Mouse (Mus musculus): ENCODE results near the gene Prex1.

Prex1 gene

DNA sequence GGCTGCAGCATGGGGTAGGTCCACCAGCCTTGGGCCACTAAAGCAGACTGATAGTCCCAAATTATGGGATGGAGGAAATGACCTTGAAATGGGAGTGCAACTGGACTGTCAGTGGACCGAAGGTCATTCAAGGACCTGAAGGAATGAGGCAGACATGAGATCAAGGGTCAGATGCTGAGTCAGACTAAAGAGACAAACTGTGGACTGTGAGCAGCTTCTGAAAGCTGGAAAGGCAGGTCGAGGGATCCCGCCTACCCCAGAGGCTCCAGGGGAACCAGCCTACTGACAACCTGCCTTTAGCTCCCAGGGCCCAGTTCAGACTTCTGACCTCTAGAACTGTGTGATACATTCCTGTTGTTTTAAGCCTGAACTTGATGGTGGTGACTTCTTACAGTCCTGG is 55.3 kb downstream of the Prex1 start:
- DNase-seq = no peak

DNA sequence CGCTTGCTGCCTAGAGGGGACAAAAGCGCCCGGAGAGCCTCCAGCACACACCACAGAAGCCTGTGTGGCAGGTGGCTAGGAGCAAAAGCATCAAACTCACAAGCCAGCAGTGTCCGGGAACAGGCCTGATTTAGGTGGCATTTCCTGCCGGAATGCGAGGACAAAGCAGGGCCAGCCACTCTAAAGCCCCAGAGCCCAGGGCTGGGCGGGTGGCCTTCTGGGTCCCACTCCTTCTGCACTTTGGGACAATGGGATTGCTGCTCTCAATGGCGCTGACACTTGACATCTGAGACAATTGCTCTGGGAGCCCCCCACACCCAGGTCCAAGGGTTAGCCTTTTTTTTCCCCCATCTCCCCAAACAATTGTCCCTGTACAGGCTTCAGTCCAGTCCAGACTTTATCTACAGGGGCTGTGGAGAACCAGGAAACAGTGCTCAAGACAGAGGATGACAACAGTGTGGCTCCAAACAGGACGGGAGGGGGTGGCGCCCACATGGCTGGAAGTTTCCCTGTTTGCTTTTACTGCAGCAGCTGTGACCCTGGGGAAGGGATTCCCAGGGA is 56.1 kb downstream of the Prex1 start:
- peak; percentile 40 for DNase-seq

DNA sequence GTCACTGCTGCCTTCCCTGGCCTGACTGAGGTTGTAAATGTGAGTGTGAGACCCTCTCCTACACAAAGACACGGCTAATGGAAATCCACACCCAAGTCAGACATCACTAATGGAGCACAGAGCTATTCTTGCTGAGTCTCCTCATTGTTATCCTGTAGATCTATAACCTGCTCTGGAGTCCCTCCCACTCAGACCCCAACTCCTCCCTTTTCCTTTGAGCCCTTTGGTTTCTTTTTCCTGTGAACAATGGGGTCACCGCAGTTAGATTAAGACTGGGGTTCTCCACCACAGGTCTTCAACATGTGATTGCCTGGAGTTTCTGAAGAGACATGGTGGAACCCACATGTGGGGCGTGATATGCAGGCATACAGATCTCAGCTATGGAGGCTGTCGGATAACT is 57.0 kb downstream of the Prex1 start:
- DNase-seq = no peak

DNA sequence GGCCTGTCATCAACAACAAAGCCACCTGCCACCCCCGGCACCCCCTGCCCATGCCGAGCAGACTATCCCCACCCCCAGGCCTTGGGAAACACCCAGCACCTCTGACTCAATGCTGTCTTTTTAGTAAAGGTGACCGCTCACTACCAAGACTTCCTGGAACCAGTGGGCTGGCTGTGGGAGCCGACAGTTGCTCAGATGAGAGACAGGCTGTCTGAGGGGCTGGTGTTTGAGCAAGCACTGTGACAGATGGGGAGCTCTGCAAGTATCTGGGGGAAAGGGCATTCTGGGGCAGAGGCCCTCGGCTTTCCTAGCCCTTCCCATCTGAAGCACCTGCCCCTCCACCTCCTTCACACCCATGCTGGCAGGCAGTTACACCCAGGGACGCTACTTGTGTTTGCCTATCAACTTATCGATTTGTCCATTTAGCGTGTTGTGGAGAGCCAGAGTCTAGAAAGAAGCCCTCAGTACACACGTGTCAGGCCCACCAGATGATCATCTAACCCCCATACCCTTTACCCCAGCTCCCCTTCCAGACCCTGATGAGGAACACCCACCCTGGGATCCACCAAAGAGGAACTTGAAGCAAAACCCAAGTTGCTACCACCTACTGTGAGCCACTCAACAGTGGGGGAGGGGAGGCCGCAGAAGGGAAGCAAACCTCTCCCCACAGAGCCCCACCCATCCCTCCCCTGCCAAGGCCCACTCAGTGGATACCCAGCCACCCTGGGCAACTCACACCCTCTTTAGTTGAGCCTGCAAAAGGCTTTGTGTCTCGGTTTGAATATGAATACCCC is 57.7 kb downstream of the Prex1 start:
- DNase-seq = peak; percentile 49

DNA sequence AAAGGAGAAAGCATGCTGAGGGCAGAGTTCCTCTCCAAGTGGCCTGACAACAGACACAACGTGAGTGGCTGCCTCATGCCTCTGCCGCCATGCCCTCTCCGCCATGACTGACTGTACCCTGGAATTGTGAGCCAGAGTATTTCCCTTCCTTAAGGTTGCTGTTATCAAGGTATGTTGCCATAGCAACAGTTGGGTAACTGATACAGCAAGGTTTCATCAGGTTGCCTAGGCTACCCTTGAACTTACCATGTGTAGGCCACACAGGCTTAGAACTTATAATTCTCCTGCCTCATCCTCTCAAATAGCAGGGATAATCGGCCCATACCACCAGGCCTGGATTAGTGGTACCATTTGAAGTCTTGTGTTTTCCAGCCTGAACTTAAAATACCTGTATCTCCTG is 58.3 kb downstream of the Prex1 start:
- DNase-seq = no peak

DNA sequence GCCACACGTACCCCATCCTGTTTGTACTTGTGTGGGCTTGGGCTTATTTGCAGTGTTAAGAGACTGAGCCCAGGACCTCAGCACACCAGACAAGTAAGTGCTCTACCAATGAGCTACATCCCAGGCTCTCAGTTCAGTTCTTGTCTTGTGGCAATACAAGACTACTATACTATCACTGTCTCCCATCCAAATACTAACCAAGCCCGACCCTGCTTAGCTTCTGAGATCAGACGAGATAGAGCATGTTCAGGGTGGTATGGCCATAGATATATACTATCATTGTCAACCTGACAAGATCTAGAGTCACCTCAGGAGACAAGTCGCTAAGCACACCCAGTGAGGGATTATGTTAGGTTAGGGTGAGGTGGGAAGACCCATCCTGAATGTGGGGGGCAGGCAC is 58.8 kb downstream of the Prex1 start:
- no peak for DNase-seq

DNA sequence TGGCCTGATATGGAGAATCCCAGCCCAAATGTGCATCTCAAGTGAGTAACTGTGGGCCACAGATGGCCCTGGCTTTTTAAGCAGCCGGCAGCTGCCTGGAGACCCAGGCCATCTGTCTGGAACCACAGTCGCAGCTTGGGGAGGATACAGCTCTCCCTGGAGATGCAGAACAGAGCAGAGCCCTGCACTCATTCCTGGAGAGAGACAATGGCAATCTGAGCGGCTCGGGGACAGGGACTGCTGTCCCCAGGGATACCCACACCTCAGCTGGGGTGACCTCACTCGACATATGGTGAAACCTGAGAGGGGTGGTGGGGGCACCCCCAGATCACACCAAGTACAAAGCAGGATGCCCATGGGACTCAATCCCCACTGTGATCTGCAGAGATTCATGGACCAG is 60.1 kb downstream of the Prex1 start:
- no peak for DNase-seq

DNA sequence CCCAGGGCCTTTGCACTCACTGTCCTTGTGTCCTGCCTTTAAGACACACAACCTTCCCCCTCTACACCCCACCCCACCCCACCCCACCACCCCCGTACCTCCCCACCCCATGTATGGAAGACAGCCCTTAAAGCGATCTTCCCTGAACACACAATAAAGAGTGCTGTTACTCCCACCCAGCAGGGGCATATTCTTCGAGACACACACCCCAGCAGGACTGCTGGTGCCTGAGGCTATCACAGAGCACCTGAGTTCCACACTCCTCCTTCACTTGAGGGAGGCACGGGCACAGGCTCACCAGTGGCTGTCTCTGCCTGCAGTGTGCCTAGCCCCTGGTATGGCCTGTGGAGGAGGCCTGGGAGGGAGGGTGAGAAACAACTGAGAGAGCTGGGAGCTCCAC is 61.0 kb downstream of the Prex1 start:
- DNase-seq = no peak

DNA sequence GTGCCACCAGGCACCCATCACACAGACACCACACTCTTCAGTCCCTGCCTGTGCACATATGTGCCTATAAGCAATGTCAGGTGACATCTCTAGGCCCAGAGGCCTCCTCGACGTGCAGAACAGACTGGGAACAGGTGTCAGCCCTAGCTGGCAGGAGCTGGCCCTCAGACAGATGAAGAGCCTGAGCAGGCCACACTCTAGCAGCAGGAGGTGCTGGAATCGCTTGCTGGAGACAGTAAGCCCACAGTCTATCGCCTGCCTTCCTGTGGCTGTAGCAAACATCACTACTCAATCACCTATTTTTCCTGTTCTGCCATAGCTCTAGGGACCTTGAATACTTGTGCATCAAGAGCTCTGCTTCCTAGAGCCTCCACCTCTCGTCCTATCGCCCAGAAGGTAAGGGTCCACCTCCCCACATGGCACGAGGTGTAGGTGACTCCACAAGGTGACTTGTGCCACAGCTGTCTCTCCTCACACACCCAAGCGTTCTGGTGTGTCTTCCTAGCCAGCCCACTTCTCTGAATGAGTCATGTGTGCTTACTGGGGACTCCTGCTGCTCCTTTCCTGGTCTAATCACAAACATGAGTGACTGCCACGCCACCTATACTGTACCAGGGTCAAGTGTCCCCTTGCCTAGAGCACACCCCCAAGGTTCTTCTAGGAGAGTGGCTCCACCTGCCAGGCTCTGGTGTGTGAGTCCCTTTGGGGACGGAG is 62.2 kb downstream of the Prex1 start:
- no peak for DNase-seq

DNA sequence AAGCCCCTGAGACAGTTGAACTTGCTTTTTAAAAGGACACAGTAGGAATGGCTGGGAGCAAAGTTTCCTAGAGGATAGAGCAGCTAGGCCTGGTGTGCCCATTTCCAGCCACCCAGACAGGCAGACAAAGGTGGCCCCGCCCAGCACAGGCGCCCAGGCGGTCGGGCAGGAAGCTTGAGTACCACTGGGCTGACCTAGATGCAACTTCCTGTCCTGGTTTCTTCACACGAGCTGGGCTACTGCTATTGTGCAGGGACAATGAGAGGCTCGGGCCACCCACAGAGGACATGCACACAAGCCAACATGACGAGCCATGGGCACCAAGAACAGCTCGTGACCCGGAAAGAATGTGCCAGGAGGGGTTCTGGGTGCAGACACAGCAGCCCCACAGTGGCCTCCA is 63.2 kb downstream of the Prex1 start:
- peak; percentile 67 for DNase-seq

DNA sequence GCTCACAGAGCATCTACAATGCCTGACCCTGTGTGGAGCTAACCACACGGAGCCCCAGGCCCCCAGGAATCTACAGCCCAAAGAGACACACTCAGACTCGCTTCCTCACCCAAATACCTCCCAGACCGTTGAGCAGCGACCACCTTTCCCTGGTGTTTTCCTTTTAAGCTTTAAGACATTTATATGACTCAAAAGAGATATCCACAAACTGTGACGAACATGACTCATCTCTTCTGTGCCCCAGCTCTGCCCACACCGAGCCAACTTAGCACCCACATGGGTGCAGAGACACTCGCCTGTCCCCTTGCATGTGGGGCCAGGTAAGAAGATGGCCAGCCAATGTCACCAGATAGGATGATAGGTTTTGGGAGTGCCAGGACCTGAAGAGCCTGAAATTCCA is 66.4 kb downstream of the Prex1 start:
- no peak for DNase-seq

DNA sequence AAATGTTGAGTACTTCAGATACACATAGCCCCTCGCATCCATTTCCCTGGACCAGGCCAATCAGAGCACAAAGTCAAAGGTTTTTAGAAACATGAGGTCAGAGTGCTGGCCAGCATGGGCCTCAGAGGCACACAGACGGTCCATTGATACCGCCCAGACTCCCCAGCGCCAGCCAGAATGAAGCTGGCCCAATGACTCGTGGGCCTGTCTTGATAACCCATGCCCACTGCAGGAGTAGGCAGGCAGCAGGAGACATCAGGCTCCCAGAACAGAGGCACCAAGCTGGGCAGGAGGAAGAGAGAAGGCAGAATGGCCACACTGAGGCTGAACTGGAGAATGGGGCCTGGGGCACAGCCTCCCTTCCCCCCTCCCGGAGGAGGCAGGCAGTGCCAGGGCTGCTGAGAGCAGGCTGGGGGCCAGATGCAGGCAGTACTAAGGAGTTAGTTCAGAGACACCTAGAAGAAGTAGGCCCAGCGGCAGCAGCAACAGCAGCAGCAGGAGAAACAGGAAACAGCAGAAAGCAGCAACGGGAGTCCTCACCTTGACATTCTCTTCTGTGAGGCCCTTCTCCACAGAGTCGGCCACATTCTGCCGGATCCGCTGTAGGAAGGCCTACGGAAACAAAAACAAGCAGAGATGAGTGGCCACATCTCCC is 67.1 kb downstream of the Prex1 start:
- DNase-seq = no peak

DNA sequence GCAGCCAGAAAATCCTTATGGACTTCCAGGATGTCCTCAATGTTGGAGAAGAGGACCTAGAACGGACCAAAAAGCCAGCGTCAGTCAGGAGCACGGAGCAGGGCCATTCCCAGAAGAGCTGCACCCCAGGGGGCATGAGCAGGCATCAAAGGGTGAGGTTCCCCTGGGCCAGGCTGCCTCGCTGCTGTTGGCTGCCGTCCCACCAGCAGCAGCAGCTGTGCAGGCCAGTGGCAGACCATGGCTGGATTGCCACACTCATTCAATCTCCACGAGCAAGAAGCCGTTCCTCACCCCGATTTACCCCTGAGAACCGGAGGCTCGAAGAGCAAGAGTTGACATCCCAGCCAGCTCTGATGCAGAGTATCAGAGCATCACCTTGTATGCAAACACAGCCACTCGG is 68.8 kb downstream of the Prex1 start:
- DNase-seq = no peak

DNA sequence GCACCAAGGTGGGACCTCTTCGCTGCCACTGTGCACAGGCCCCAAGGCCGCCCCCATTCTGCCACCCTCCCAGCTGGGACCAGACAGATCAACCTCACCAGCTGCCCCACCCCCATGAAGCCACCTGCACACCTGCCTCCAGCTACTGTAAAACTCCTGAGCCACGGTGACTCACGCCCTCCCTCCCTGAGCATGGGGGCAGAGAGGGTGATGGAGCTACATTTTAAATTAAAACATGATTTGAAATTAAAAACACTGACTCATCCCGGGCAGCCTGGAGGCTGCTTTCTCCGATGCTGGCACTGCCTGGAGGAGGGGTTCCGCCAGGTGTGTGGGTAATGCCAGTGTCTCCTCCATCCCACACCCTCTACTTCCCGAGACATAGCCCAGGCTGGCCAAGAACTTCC is 71.0 kb downstream of the Prex1 start:
- DNase-seq = no peak

DNA sequence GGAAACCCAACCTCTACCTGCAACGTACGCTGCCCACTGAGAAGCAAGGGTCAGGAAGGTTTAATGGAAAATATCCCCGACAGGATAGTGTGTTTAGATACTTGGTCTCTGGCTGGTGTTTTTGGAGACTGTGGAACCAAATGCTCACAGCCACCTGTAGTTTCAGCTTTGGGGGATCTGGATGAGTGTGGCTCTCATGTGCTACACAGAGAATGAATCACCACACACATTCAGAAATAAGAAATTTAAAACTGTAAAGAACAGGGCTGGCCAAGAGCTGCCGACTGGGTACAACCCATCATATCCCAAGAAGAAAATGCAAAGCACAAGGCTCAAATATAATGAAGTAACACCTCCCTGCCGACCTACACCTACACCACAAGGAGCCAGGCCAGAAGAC is 73.9 kb downstream of the Prex1 start:
- DNase-seq = no peak

DNA sequence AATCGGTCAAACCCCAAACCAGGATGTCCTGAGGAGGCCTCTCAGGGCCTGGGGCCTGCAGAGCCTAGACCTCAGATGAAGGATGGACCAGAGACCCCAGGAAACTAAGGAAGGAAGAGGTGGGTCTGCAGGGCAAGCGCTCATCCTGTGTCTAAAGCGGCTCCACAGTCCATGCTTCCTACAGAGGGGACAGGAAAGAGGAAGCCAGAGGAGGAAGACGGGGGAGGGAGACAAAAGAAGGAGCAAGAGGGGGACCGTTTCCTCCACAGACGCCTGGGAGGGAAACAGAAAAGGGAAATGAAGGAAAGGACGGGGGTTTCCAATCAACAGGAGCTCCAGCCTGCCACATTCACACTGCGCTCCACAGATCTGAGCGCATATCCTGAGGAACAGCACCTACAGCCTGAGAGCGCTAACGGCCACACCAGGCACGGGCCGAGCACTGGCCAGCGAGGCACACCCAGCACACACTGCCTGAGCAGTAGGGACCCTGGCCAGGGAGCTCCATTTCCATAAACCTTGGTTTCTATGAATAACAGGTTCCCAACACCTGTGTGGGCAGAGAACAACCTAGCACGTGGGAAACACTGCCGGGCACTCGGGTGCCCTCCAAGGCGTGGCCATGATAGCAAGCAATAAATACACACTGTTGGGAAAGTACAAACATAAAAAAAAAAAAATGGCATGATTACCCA is 74.5 kb downstream of the Prex1 start:
- no peak for DNase-seq

DNA sequence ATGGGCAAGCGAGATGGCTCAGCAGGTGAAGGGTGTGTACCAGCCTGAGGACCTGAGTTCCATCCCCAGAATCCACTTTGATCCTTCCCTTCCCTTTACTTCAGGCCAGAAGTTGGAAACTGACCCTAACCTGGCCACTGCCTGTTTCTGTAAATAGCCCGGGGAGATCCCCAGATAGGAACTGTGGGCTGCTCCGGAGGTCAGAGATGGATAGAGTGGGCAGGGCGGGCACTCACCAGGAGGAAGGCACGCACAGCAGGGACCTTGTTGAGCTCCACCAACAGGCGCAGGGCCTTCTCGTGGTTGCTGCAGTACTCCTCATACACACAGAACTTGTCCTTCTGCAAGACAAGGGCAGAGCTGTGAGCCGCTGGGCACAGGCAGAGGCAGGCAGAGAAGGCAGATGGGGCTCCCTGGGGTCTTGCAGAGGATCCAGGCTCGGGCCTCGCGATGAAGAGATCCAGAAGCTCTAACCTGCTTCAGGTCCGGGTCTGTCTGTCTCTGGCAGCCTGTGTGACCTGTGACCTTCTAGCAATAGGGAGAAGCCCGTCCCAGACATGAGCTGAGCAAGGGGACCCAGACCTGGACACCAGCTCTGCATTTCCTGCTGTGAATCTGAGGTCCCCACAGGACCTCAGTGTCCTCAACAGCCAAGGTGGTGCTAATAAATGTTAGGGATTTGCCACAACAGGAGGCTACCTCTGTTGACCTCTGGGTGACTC is 75.4 kb downstream of the Prex1 start:
- no peak for DNase-seq

DNA sequence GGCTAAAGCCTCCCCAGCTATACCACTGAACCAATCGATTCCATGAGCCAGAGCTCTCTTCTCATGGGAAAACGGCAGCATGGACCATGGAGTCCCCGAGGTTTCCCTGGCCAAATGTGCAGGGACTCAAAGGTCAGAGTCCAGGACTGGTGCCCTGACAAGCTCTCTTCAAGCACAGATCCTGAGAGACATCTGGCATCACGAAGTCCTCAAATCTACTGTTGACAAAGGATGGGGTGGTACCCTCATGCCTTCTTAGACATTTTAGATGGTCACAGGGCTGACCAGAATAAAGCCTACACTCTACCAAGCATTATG is 76.0 kb downstream of the Prex1 start:
- DNase-seq = no peak

DNA sequence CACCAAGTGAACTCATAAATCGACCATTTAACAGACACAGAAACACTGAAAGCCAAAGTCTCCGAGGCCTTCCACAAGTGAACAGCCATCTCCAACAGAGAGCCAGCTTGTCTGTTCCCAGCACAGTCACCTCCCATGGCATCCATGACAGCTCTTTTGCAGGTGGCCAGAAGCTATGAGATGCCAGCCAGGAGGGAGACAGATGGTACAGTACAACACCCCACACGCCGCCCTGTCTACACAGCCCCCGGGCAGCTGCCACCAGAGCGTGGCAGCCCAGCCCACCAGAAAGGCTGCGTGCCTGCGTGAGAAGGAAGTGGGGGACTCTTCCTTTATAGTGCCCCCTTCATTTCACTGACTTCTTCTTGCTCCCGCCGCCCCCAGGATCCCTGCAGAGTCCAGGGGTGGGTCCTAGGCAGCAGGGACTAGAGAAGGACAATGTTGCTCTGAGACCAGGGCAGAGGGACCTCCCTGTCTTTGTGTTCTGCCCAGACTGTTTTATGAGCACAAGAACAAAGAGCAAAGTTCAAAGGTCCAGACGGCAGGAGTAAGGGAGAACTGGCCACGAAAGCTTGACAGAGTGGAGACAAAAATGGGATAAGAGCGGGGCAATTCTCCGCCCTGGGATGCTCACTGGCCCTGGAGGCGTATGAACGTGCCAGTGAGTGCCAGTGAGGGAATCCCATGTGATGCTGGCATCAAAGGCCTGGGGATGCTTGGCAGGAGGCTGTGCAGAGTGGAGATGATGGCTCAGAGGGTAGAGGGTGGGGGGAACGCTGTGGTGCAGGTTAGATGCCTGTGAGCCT is 76.6 kb downstream of the Prex1 start:
- no peak for DNase-seq

DNA sequence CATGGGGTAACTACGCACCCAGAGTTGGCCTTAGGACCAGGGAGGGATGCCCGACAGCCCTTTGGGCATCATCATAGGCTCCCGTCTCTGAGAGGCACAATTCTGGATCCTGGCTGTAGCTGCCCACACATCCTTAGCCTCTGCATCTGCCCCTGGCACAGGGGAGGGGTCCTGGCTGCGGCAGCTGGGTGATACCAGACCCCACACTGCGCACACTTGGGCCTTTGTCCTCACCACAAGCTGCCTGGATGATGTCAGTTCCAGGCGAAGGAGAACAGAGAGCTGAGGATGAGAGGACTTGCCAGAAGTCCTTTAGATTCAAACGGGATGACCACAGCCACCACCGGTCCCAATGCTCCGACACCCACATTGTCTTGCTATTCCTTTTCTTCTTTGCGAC is 78.1 kb downstream of the Prex1 start:
- no peak for DNase-seq

DNA sequence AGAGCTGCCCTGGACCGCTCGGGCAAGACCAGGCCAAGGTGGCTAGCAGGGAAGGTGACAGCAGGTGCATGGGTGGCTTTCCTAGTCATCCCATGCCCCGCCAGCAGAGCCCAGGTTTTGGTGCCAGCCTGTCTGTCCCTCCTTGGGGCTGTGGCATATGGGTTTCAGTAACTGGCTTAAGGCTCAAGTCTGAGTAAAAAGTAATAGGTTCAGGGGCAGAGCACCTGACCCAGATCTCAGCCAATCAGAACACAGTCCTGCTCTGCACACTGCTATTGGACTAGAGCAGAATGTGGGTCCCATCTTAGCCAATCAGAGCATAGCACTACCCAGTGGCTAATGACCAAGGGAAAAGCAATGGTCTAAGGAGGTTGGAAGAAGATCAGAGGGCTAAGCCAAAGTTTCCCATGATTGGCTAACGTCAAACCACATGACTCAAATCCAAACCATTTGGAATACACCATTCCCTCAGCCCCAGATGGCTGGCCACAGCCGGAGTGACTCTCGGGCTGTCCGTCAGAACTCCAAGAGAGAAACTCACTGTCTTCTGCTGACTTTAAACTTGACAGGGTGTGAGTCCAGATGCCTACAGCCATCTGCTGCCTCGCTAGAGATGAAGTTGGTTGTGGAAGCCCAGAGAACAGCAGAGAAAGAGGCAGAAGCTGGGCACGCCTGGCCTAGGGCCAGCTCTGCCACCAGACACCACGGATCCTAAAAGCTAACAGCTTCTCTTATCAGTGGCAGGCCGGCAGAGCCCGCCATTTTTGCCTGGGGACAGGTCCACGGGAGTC is 80.9 kb downstream of the Prex1 start:
- no peak for DNase-seq
